Comparison of ENCODE assay signal across 9 mouse cellular contexts in genomic region chrX:7416178-7416871, GRCm38 (mm10). TPM values are rescaled to one million over a fixed set of nuclear protein-coding genes. Genes with fewer than 3 reads are reported as not detected.
DNase-seq lines count a peak whose midpoint lies in the region; ATAC-seq and TF ChIP-seq lines count a peak whose summit lies in the region.
"Had no signal": no experiment of that assay in that cellular context is flagged by ENCODE, and none has a peak within 500 bp of the region (broad histone marks: within the 10 kb centered on the region; RNA-seq: fewer than 3 reads in every experiment).

No protein-coding gene starts in this region.

- 37% methylated on average over 12 of the region's 12 CpGs for WGBS in hindbrain, embryonic 11.5 days
- 27% methylated on average over 12 of the region's 12 CpGs for WGBS in olfactory bulb, adult 2 months
- 73% methylated on average over 12 of the region's 12 CpGs for WGBS in liver, postnatal 0 days (ENCODE audit: insufficient replicate concordance)

- DNase-seq in cerebellum, postnatal 10 days: peak; percentile 62
- DNase-seq in cerebellum, adult 18-20 months: no peak
- DNase-seq in frontal cortex, postnatal 14 days (ENCODE audit: low spot score in 2 of 2): peak; percentile 60 to 65
- peak; percentile 62 for DNase-seq in hindbrain, embryonic 11.5 days (ENCODE audit: low spot score)
- DNase-seq in left cerebral cortex, postnatal 4 days: peak; percentile 38
- DNase-seq in liver, postnatal 0 days: no peak
- DNase-seq in thymus, adult 18-20 months: no peak

- no peaks in the 10 kb centered on the region for H3K27me3 ChIP-seq in hindbrain, embryonic 11.5 days (ENCODE audit: control insufficient read depth, insufficient read depth, low read length)
- no peaks in the 10 kb centered on the region for H3K27me3 ChIP-seq in liver, postnatal 0 days (ENCODE audit: insufficient read depth, low read length)
- H3K27me3 ChIP-seq: limb, embryonic 12.5 days had no signal

- peak overlapping the region; percentile 54 for H3K27ac ChIP-seq in hindbrain, embryonic 11.5 days (ENCODE audit: low read depth, low read length)
- peak overlapping the region; percentile 21; the same call in 1 of the 2 replicates for H3K27ac ChIP-seq in olfactory bulb, adult 2 months (ENCODE audit: insufficient read depth, low read depth, low read length)
- H3K27ac ChIP-seq in liver, postnatal 0 days (ENCODE audit: low read depth): no peak overlapping the region
- H3K27ac ChIP-seq: limb, embryonic 12.5 days had no signal

- intact Hi-C loops in left cerebral cortex, postnatal 4 days (cut with DNase I): no loop called here

- no peaks in the 10 kb centered on the region for H3K4me1 ChIP-seq in hindbrain, embryonic 11.5 days (replicated peaks; ENCODE audit: control insufficient read depth, insufficient read depth, low read length)
- H3K4me1 ChIP-seq in olfactory bulb, adult 2 months (ENCODE audit: control insufficient read depth, insufficient read depth, low read length): peaks cover 3% of the 10 kb centered on the region; the same call in 1 of the 2 replicates
- no peaks in the 10 kb centered on the region for H3K4me1 ChIP-seq in liver, postnatal 0 days (ENCODE audit: insufficient read depth)
- H3K4me1 ChIP-seq: limb, embryonic 12.5 days had no signal

- H3K4me2 ChIP-seq in hindbrain, embryonic 11.5 days (replicated peaks; ENCODE audit: low read depth, low read length): no peak overlapping the region
- H3K4me2 ChIP-seq in liver, postnatal 0 days (ENCODE audit: low read depth, low read length): no peak overlapping the region
- H3K4me2 ChIP-seq: limb, embryonic 12.5 days had no signal

- ATAC-seq in hindbrain, embryonic 11.5 days (ENCODE audit: low FRiP score): peak; percentile 89
- no peak for ATAC-seq in liver, postnatal 0 days

- no peak overlapping the region for H3K9ac ChIP-seq in hindbrain, embryonic 11.5 days (ENCODE audit: low read depth, low read length)
- H3K9ac ChIP-seq in liver, postnatal 0 days (replicated peaks): no peak overlapping the region
- H3K9ac ChIP-seq: limb, embryonic 12.5 days had no signal

- no peaks in the 10 kb centered on the region for H3K36me3 ChIP-seq in hindbrain, embryonic 11.5 days (ENCODE audit: control insufficient read depth, insufficient read depth, low read length)
- H3K36me3 ChIP-seq in liver, postnatal 0 days (replicated peaks; ENCODE audit: insufficient read depth, low read length): no peaks in the 10 kb centered on the region
- H3K36me3 ChIP-seq: limb, embryonic 12.5 days had no signal

- TF ChIP-seq POLR2A in olfactory bulb, adult 2 months (IDR thresholded peaks at IDR 0.05; ENCODE audit: insufficient read depth, low read depth, low read length): no peak

- H3K9me3 ChIP-seq in hindbrain, embryonic 11.5 days (ENCODE audit: control insufficient read depth, low read length): no peaks in the 10 kb centered on the region
- H3K9me3 ChIP-seq in liver, postnatal 0 days (ENCODE audit: low read length): no peaks in the 10 kb centered on the region
- H3K9me3 ChIP-seq: limb, embryonic 12.5 days had no signal

- TF ChIP-seq EP300 in liver, postnatal 0 days (IDR thresholded peaks at IDR 0.05; ENCODE audit: low read depth): no peak

- no peak overlapping the region for H3K4me3 ChIP-seq in hindbrain, embryonic 11.5 days (ENCODE audit: low read depth, low read length)
- H3K4me3 ChIP-seq in olfactory bulb, adult 2 months (ENCODE audit: insufficient read depth, low read depth, low read length): no peak overlapping the region; the same call in 1 of the 2 replicates
- H3K4me3 ChIP-seq in liver, postnatal 0 days (ENCODE audit: low read depth, low read length): no peak overlapping the region
- H3K4me3 ChIP-seq: limb, embryonic 12.5 days had no signal

- TF ChIP-seq CTCF in olfactory bulb, adult 2 months (IDR thresholded peaks at IDR 0.05; ENCODE audit: insufficient read depth, low read depth, low read length): no peak
- TF ChIP-seq CTCF in liver, postnatal 0 days (IDR thresholded peaks at IDR 0.05; ENCODE audit: low read depth): no peak

RNA-seq across cellular contexts. Expression of gene Usp27x, which starts 40.7 kb away (rescaled TPM):
- 0.45 and 0.83 TPM in 2 replicates for polyA plus RNA-seq in hindbrain, embryonic 11.5 days (2014; fragmentation: Nextera tagmentation; extraction: Ambion mirVana)
- 10 to 100 TPM; 15.7 to 16.1 TPM for total RNA-seq in left cerebral cortex, postnatal 4 days (2021)
- polyA plus RNA-seq in olfactory bulb, adult 2 months (2012; ENCODE audit: insufficient read depth, insufficient read length, low replicate concordance, missing spikeins): not detected in 2 replicates
- polyA plus RNA-seq in liver, postnatal 0 days (2015; fragmentation: Nextera tagmentation; extraction: Ambion mirVana): 0.07 TPM in 1 of 2 replicates, not detected in the other

Comparison
In these comparisons a context has a peak if more than half of its experiments do, and no peak if none do; other contexts are left out.
1. DNase-seq: peak in cerebellum, postnatal 10 days (2 of 2), frontal cortex, postnatal 14 days (2 of 2), hindbrain, embryonic 11.5 days (single experiment) and left cerebral cortex, postnatal 4 days (single experiment); none in cerebellum, adult 18-20 months (0 of 2), liver, postnatal 0 days (single experiment) and thymus, adult 18-20 months (0 of 2).